Mouse (Mus musculus) layer of hippocampus, postnatal 25 days (tissue): ENCODE measurements around the gene Clnk. TPM values are rescaled to one million over a fixed set of nuclear protein-coding genes. Genes with fewer than 3 reads are reported as not detected.
A peak's percentile ranks its signal among the peaks of the same experiment; 100 is the strongest.

Experiments
- DNase-seq, 2 experiments: peaks; one replicate each; pipeline ENCODE4 v3.0.0; 2022; ENCODE audit warnings: mixed read lengths in 2 of 2, low spot score in 1 of 2; ENCODE audit errors: extremely low spot score in 1 of 2
- total RNA-seq, 2 experiments: library from RNA; stranded (reverse); gene quantifications; 2 replicates each; pipeline ENCODE4 v1.2.3; 2021

Clnk gene
- total RNA-seq, 2 experiments from 2014 or later: not detected

GRCm38 (mm10) chr5:38858015-38858721, 18.4 kb downstream of the Clnk start:
- DNase-seq: no peak

DNA sequence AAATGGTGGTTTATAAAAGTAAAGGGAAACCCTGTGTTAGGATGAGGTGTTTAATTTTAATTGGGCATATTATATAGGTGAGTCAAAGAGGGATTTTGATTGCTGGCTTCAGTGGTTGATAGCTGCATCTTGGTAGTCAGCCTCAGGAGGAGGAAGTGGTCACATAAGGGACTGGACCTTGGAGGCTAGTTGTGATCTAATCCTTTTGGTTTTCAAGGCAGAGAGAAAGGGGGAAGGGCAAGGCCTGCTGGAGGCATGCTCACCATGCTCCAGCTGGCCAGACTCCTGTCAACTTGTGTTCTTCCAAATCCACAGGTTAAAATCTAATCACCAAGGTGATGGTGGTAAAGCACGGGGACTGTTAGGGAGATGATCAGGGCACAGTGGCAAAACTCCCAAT, 19.0 kb downstream of the Clnk start:
- DNase-seq: no peak

- DNase-seq: no peak
Observed at GRCm38 (mm10) chr5:38850171-38850570, 26.4 kb downstream of the Clnk start.

DNA sequence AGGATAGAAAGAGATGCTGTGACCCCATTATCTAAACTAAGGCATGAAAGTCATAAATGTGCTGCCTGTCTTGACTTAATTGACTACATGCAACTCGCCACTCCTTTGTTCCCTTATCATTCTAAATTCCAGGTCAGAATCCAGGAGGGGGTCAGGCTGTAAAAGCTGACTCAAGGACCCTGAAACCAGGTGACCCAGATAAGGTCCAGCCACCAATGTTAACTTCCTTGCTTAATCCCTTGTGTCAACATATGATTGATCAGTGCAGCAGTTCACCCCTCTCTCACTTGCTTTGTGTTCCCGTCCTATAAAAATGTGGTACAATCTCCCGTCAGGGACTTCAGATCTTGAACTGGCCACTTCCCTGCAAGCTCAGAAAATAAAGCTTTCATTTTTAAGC, 31.1 kb downstream of the Clnk start:
- DNase-seq: no peak

GRCm38 (mm10) chr5:38844312-38844711, 32.3 kb downstream of the Clnk start:
- no peak for DNase-seq

DNA sequence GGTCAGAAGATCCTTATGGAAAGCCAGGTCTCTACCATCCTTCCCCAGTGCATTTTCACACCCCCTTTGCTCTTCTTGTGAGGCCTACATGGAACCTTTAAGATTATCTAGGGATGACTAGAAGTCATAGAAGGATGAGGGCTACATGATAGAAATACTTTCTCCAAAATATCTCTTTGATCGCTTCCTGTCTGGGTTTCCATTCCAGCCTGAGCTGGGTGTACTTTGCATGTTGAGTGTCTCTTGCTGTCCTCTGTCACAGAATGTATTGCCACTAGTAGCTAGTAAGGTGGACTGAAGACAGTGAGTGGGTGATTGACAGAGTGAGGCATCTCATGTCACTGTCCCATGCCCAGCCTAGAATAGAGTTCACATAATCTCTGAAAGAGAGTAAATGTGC, 36.6 kb downstream of the Clnk start:
- DNase-seq: no peak

DNA sequence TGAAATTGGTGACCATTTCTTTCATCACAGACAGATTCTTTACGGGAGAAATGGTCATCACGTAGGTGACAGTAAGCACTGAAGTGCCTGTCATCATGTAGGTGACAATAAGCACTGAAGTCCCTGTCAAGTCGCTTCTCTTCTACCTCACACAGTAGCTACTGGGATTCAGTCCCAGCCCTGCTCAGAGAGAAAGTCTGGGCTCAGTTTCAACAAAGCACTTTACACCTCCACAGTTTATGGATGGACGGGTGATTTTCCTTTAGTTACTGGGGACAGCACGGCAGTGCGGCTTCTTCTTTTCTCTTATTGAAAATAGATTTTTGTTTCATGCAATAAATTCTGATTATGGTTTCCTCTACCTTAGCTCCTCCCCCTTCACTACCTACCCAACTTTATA, 49.3 kb downstream of the Clnk start:
- no peak for DNase-seq

- no peak for DNase-seq
Observed at GRCm38 (mm10) chr5:38826586-38826985, 50.0 kb downstream of the Clnk start.

- no peak for DNase-seq
Observed at GRCm38 (mm10) chr5:38824132-38824965, 52.3 kb downstream of the Clnk start.

- DNase-seq: no peak
Observed at GRCm38 (mm10) chr5:38813391-38814109, 63.1 kb downstream of the Clnk start.

- DNase-seq: no peak
Observed at GRCm38 (mm10) chr5:38812916-38813315, 63.7 kb downstream of the Clnk start.

GRCm38 (mm10) chr5:38812386-38812785, 64.2 kb downstream of the Clnk start:
- no peak for DNase-seq

GRCm38 (mm10) chr5:38798910-38799309, 77.7 kb downstream of the Clnk start:
- no peak for DNase-seq

GRCm38 (mm10) chr5:38795139-38795538, 81.5 kb downstream of the Clnk start:
- no peak for DNase-seq

DNA sequence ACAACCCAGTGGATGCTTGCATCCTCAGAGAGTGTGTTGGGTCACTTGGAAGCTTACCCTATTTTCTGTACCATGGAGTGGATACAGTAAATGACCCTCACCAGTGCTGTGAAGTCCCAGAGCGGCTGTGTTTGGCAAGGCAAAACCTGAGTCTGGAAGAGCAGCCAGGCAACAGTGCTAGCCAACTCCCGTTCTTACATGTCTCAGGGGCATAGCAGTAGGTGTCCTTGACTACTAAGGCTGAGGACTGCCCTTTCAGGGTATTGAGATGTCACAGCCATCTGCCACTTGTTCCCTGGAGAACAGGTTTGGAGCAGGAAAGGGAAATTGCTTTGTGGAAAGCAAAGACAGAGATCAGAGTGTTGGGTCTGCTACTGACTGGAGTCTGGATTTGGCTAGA, 85.5 kb downstream of the Clnk start:
- DNase-seq: no peak

- DNase-seq: no peak
Observed at GRCm38 (mm10) chr5:38788820-38789219, 87.8 kb downstream of the Clnk start.

DNA sequence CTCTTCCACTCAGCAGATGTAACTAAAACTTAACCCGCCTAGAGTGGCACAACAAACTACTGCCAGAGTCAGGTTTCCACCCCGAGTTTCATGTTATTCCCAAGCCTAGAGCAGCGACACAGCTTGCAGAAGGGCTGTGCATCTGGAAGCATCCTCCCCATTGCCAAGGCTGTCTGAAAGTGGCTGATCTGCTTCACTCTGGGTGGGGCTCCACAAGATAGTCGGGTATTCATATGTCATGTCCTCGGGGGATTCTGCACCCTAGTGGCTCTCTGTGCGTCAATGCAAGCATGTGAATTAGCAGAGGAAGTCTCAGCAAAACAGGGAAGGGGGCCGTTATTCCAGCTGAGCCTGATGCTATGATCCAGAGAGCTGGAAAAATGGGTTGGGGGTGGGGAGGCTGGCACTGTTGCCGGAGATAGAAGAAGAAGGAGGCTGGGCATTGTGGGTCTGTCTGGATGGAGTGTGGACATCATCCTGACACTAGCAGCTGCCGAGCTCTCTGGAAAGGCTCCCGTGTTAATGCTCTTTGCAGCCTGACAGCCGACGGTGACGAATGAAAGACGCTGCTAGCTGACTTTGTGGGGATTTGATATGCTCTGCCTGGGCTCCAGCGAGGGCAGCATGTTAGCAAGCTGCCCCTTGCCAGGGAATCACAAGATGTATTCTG, 88.6 kb downstream of the Clnk start:
- peak; percentile 16 to 18 for DNase-seq

GRCm38 (mm10) chr5:38786126-38786525, 90.5 kb downstream of the Clnk start:
- no peak for DNase-seq

DNA sequence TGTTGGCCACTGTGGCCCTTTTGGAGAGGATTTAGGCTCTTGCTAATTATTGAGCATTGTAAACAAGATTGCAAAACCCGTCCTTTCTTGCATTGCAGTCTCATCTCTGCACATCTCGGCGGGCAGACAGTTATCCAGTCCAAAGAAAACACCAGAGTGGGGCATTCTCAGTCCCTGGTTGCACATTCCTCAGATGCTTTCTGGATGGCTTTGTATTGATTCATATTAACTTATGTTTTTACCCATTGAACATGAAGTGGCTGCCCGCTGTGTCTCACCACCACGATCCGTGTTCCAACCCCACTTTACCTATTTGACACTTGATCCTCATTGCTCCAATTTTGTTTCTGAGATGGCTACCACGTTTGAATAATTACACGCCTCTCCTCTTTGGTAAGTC, 90.9 kb downstream of the Clnk start:
- DNase-seq: no peak

DNA sequence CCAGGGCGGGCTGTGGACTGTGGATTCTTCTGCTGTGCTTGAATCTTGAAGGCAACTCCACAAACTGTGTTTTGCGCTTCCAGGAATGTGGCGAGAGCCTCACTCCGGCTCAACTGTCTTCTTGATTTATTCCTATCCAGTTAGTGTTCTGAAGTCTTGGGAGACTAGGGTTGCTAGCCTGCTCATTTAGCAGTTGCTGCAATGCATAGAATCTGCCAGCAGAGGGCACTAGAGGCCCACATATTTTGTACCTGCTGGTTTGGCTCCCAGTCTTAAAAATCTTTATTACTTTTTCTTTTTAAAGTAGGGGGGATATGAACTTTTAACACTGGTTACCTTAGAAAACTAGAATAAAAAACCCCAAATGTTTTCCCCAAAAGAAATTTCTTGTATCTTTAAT, 94.8 kb downstream of the Clnk start:
- peak; percentile 53 to 85 for DNase-seq

DNA sequence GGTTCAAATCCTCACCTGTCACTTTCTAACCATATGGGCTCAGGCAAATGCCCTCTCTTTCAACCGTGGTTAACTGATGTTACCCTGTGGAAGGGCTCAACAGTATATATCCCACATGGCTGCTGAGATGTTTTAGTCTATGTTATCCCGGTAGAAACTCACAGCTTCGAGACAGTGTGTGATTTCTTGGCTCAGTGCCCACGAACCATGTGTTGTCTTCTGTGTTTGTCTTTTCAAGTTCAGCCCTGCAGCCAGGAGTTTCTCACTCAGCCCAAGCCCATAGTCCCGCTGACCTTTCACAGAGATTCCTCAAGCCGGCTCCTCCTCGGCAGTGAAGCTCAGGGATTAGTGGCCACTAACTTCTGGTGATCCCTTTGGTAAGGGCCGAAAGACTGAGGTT, 96.0 kb downstream of the Clnk start:
- DNase-seq: no peak
